Mouse (Mus musculus): ENCODE results near the gene Rpl38.

Rpl38 gene

DNA sequence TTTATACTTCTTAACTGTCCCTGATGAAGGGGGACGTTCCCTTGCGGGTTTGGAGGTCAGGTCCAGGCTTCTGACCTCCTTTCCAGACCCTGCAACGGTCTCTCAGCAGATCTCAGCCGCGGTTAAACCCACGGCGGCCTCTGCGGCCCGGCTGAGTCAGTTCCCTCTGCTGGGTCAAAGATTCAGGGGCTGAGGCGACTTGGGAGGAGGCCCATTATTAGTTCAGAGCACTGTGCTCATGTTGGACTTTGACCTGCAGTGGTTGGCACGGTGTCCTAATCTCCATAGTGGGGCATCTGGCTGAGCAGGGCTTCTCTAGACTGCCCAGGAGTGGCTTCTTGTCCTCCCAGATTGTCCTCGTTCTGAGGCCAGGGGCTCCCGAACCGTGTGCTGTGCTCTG lies 8.1 kb downstream of the Rpl38 start:
- intact Hi-C loops (cut with DNase I): loop anchor here (5.0 kb wide), 1 partner anchor 46 kb away; no protein-coding TSS in a partner anchor

GRCm38 (mm10) chr11:114676896-114677530 lies 8.7 kb downstream of the Rpl38 start:
- intact Hi-C loops (cut with DNase I): loop anchor here (5.0 kb wide), 1 partner anchor 45 kb away; no protein-coding TSS in a partner anchor

GRCm38 (mm10) chr11:114679582-114679981 lies 11.3 kb downstream of the Rpl38 start:
- intact Hi-C loops (cut with DNase I): loop anchor here (5.0 kb wide), 1 partner anchor 43 kb away; no protein-coding TSS in a partner anchor

- intact Hi-C loops (cut with DNase I): no loop called here
These were observed 12.0 kb downstream of the Rpl38 start for GRCm38 (mm10) chr11:114680291-114680690.

DNA sequence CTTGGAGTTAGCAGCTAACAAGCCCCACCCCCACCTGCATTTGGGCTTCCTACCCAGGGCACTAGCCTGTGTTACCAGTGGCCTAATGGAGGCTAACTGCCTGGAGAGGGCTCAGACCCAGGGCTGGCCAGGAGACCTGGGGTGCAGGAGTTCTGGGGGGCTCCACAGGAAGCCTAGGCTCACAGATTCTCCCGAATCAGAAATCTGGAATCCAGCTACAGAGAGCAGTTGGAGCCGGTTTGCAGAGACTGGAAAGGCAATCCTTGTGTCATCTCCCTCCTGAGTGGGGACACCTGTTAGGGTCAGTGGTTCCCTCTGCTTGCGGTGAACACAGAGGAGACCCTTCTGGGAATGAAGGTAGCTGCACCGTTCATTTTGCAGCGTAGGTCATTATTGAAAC lies 12.7 kb downstream of the Rpl38 start:
- intact Hi-C loops (cut with DNase I): no loop called here

- intact Hi-C loops (cut with DNase I): no loop called here
These were observed 14.1 kb downstream of the Rpl38 start for GRCm38 (mm10) chr11:114682321-114682900.

DNA sequence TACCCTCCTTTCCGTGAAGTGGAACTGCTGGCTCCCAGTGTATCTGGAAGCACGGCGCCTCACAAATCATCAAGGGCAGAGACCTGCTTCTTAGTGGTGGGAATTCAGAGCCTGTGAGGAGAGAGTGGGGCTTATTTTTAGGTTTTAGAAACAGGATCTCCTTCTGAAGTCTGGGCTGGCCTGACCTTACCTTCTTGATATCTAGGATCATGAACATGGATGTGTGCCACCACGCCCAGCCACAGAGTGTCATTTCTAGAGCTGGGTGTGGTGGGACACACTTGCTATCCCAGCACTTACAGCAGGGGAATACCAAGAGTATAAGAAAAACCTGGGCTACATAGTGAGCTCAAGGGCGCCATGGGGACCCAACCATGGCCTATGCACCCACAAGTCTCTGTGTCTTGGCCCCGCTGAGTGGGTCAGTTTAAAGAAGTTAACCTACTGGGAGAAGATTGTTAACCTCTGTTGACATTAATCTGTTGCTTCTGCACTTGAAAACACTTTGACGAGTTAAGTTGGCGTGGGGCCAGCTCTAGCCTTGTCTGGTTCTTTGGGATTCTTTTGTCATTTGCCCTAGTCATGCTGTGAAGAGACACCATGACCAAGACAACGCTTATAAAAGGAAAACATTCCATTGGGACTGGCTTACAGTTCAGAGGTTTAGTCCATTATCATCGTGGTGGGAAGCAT lies 14.9 kb downstream of the Rpl38 start:
- intact Hi-C loops (cut with DNase I): no loop called here

- intact Hi-C loops (cut with DNase I): no loop called here
These were observed 15.6 kb downstream of the Rpl38 start for GRCm38 (mm10) chr11:114683722-114684621.

- intact Hi-C loops (cut with DNase I): no loop called here
These were observed 16.5 kb downstream of the Rpl38 start for GRCm38 (mm10) chr11:114684627-114685373.

- intact Hi-C loops (cut with DNase I): no loop called here
These were observed 17.3 kb downstream of the Rpl38 start for GRCm38 (mm10) chr11:114685526-114686040.

DNA sequence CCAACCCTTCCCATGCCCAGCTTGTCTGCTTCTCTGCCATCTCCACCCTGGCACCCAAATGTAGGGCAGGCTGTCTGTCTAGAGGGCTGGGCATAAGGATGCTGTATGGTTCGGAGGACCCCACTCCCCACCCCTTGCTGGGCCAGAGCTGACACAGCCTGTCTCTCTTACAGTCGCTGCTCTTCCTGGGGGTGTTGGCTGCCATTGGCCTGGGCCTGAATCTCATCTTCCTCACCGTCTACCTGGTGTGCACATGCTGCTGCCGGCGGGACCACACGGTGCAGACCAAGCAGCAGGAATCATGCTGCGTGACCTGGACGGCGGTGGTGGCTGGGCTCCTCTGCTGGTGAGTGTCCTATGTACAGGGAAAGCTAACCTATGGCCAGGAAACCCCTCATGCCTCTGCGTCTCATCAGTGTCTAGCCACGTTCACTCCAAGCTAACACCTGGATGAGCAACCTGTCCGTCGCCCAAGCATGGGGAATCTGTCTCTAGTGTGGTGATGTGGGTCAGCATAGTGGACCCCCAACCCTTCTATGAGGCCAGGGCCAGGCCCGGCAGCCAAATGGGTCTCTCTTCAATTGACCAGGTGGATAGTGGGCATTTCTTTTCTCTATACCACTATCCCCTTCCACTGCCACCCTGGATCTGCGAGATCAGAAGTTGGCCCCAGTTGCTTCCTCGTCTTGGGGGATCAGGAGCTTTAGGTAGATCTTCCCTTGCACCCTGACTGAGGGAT lies 18.1 kb downstream of the Rpl38 start:
- intact Hi-C loops (cut with DNase I): no loop called here

GRCm38 (mm10) chr11:114687574-114688188 lies 19.4 kb downstream of the Rpl38 start:
- intact Hi-C loops (cut with DNase I): no loop called here

- intact Hi-C loops (cut with DNase I): no loop called here
These were observed 20.4 kb downstream of the Rpl38 start for GRCm38 (mm10) chr11:114688729-114689128.

DNA sequence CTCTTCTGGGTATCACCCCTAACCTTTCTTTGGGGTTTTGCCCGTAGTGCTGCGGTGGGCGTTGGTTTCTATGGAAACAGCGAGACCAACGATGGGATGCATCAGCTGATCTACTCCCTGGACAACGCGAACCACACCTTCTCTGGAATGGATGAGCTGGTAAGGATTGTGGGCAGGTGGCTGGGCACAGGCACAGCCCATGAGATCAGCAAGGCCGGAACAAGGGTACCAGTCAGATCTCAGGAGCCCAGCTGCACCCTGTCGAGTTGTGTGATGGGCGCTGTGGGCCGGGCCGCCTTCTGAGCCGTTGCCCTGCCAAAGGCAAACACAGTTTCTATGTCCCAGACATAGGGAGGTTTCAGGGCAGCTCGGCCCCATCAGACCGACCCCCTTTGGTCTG lies 21.9 kb downstream of the Rpl38 start:
- intact Hi-C loops (cut with DNase I): no loop called here

- intact Hi-C loops (cut with DNase I): no loop called here
These were observed 23.3 kb downstream of the Rpl38 start for GRCm38 (mm10) chr11:114691454-114692182.

DNA sequence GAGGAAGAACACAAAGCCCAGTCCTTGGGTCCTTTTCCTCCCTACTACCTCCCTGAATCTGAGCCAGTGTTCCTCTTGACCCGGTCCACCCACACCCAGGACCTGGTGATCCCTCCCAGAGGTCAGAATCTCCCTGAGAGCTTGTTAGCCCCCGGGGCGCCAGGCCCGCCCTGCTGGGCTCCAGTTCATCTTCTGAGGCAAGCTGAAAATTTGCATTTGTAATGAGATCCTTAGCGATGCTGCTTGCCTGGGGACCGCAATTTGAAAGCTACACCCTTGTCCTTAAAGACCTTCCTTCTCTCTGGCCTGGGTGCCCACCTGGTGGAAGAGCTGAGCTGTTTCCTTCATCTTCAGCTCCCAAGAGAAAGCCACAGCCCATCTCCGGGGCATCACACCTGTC lies 24.3 kb downstream of the Rpl38 start:
- intact Hi-C loops (cut with DNase I): no loop called here

- intact Hi-C loops (cut with DNase I): no loop called here
These were observed 25.1 kb downstream of the Rpl38 start for GRCm38 (mm10) chr11:114693456-114693855.

DNA sequence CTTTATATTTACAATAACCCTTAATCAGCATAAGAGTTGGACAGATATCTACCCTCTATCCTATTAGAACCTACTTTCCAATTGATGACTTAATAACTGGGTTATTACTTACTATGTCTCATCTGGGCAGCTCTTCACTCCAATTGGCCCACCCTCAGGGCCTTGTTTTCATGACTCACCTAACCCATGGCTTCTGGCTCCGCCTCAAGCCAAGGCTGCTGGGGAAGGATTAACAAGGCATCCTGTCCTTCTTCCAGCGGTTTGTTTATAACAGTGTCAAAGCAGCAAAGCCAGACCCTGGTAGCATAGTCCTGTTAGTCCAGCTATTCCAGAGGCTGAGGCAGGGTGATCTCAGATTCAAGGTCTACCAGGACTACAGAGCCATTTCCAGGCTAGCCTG lies 26.1 kb downstream of the Rpl38 start:
- intact Hi-C loops (cut with DNase I): no loop called here

- intact Hi-C loops (cut with DNase I): no loop called here
These were observed 30.2 kb downstream of the Rpl38 start for GRCm38 (mm10) chr11:114698496-114698895.
